Mouse (Mus musculus): Measurements from ENCODE around the gene Pnmal2.

DNA sequence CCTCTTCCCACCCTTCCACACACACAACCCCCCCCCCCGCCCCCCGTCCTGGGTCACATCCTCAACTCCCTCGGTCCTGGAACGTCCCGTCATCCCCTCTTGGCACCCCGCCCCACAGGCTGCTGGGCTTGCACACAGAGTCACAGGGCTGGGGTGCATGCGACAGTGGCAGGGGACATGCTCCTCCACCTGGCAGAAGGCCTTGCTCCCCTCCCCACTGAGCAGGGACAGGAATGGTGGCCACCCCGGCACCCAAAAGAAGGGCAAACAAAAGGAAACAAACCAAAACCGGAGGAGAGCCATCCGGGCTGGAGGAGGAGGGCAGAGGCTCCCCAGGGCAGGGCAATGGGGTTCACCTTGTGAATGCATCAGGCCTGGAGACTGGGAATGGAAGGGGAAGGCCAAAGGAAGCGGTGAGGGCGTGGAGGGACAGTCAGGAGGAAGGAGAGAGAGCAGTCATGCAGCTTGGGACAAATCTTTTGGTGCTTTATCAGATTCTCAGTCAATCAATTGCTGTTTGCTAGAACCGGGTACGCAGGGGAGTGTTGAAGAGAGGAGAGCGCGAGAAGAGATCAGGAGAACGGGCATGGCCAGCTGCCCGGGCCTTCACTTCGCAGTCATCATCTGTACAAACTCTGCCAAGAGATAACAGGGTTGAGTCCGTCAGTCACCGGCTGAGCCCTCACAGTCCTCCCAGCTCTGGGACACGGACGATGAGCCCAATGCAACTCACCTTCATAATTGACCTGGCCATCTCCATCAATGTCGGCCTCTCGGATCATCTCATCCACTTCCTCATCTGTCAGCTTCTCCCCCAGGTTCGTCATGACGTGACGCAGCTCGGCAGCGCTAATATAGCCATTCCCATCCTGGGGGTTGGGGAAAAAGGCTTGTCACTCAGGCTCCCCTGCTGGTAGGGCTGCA lies 27.9 kb upstream of the Pnmal2 start:
- TF ChIP-seq POLR2A (IDR thresholded peaks at IDR 0.05; ENCODE audit: extremely low read depth, insufficient read depth, low read length) (no peak), CTCF (IDR thresholded peaks at IDR 0.05; ENCODE audit: extremely low read depth, insufficient read depth, low read length) (no peak)

All from cortical plate, adult 2 months (tissue).